Mouse (Mus musculus) midbrain, embryonic 16.5 days (tissue): ENCODE data around the gene Olfr58. TPM values are rescaled to one million over a fixed set of nuclear protein-coding genes. Genes with fewer than 3 reads are reported as not detected.
"Not testable (repeated sequence)": the region's sequence is repeated elsewhere in the genome, so short reads cannot be mapped to it uniquely, and the experiment has no call there.

Experiments used
- ATAC-seq: fragments of 200-750 bp; cut with Nextera tagmentation; 2 replicates; pipeline ENCODE4 v1.8.0; 2017; ENCODE audit warnings: moderate TSS enrichment
- H3K27ac ChIP-seq: fragments of 300-500 bp; sonication (generic); 2 replicates; pipeline ENCODE4 v1.5.1; 2014; ENCODE audit warnings: mild to moderate bottlenecking, low read length, mixed read lengths
- H3K27me3 ChIP-seq: fragments of 300-500 bp; sonication (generic); 2 replicates; pipeline ENCODE4 v1.6.1; 2014; ENCODE audit warnings: low read depth, low read length, mixed read lengths; ENCODE audit not compliant: control insufficient read depth, insufficient read depth
- H3K36me3 ChIP-seq: fragments of 300-500 bp; sonication (generic); 2 replicates; pipeline ENCODE4 v1.6.1; 2014; ENCODE audit warnings: mild to moderate bottlenecking, low read length, moderate library complexity, mixed read lengths; ENCODE audit not compliant: control insufficient read depth, insufficient read depth
- H3K4me1 ChIP-seq: fragments of 300-500 bp; sonication (generic); 2 replicates; pipeline ENCODE4 v1.6.1; 2014; ENCODE audit warnings: mild to moderate bottlenecking, low read length, mixed read lengths; ENCODE audit not compliant: control insufficient read depth, insufficient read depth
- H3K4me2 ChIP-seq: fragments of 300-500 bp; sonication (generic); 2 replicates; pipeline ENCODE4 v1.6.1; 2014; ENCODE audit warnings: mild to moderate bottlenecking, low read length, mixed read lengths
- H3K4me3 ChIP-seq: fragments of 300-500 bp; sonication (generic); 2 replicates; pipeline ENCODE4 v1.5.1; 2014; ENCODE audit warnings: low read depth, mild to moderate bottlenecking, low read length, moderate library complexity, mixed read lengths
- H3K9ac ChIP-seq: fragments of 300-500 bp; sonication (generic); 2 replicates; pipeline ENCODE4 v1.6.1; 2014; ENCODE audit warnings: low read depth, low read length, mixed read lengths
- H3K9me3 ChIP-seq: fragments of 300-500 bp; sonication (generic); replicated peaks from 2 replicates; pipeline ENCODE4 v1.6.1; 2014; ENCODE audit warnings: mild to moderate bottlenecking, low read length, mixed read lengths; ENCODE audit not compliant: control insufficient read depth, poor library complexity, severe bottlenecking
- WGBS: fragments of 180-500 bp; shearing (Covaris S2); extraction: QIAGEN DNeasy Blood & Tissue Kit; methylation state at CpG from one replicate; pipeline ENCODE4 v1.1.7; 2014; 5-methylcytosine and 5-hydroxymethylcytosine counted together
- polyA plus RNA-seq: library from polyadenylated mRNA; unstranded; fragments of >200 nt; fragmentation: Nextera tagmentation; extraction: Ambion mirVana; gene quantifications from 2 replicates; pipeline ENCODE4 v1.2.1, GENCODE M21; 2015

Gene Olfr58
- not detected in 2 replicates for polyA plus RNA-seq

DNA sequence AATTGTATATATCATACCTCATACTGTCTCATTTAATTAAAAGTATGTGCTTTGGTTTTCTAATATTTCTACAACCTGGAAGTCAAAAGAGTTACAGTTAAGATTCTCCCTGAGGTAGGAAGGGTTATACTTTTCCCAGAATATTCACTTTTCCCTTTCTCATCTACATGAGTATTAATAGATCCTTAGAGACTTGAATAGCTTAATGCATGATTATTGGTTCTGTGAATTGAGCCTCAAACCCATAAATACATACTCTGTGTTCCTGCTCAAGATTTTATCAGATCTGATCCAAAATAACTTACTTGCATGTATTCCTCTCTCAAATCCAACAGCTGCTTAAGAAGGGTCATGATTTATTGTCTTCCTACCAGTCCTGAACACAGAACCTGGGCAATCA lies at the start of gene Olfr58:
Olfr58 (plus strand) TSS at position 301 of the 400 bp plus-strand sequence.
- Histone ChIP-seq H3K4me3 (no peak within 1 kb of the TSS), H3K4me2 (no peak within 1 kb of the TSS), H3K4me1 (no peaks in the 10 kb centered on the region), H3K27ac (no peak within 1 kb of the TSS), H3K9me3 (peaks cover 5% of the 10 kb centered on the region; the same call in 1 of the 2 replicates), H3K36me3 (no peaks in the 10 kb centered on the region), H3K27me3 (no peaks in the 10 kb centered on the region), H3K9ac (no peak within 1 kb of the TSS)
- ATAC-seq: no peak

DNA sequence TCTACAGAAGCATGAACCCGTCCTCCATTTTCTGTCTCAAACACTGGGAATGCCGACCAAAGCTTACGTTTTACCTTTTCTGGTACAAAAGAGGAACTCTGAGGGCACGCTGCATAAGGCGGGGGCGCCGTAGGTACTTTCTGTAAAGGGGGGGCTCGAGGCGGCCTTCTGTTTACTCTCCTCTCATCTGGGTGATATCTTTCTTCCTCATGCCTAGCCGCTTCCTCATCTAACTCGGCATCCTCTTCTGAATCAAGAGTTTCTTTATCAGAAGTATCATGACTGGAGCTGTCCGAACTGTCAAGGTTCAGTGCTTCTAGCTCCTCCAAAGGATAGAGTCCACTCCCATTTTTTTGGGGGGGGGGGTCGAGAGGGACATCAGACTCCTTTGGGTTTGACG lies 10.9 kb upstream of the Olfr58 start:
- ATAC-seq: no peak

DNA sequence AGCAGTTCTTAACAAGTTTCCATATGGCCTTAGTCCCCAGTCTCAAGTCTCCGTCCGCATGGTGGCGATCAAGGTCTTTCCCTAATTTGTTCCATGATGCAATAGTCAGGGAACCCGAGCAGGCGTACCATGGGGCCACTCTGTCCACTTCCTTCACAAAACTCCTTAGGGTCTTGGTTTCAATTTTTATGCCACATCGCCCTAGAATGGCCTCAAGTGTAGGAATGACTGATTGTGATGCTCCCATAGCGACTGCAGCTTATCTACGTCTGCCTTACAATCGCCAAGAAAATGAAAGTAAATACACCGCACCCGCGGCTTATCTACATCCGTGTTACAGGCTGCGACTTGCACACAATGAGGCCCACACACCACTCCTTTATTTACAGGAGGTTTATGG lies 10.4 kb upstream of the Olfr58 start:
- Histone ChIP-seq H3K4me2 (no peak overlapping the region), H3K36me3 (no peaks in the 10 kb centered on the region), H3K27me3 (no peaks in the 10 kb centered on the region), H3K27ac (no peak overlapping the region), H3K4me3 (no peak overlapping the region), H3K9me3 (peaks cover 7% of the 10 kb centered on the region; the same call in 1 of the 2 replicates), H3K4me1 (no peaks in the 10 kb centered on the region), H3K9ac (no peak overlapping the region)
- ATAC-seq: no peak
- WGBS: 96% methylated on average over 14 of the region's 14 CpGs

More for the DNA sequence above, 10.9 kb upstream of the Olfr58 start:
- Histone ChIP-seq H3K36me3 (no peaks in the 10 kb centered on the region), H3K27ac (no peak overlapping the region), H3K4me2 (no peak overlapping the region), H3K9me3 (peaks cover 7% of the 10 kb centered on the region; the same call in 1 of the 2 replicates), H3K4me3 (no peak overlapping the region), H3K4me1 (no peaks in the 10 kb centered on the region), H3K27me3 (no peaks in the 10 kb centered on the region), H3K9ac (no peak overlapping the region)
- 86% methylated on average over 14 of the region's 14 CpGs for WGBS

DNA sequence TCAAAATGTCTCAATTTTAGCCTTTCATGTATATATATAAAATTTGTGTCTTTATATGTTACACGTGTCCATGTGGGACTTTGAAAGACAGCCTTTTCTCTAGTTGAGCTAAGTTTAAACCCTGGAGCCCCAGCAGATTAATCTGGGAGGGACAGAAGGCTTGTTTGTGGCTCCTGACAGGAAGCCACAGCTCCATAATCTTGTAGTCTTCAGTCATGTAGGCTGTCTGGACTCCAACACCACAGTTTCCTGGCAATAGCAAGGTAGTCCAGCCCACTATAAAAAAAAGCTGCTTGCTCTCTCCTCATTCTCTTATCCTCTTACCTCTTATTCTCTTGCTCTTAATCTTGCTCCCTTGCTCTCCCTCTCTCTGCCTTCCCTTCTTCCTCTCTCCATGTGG lies 22.9 kb downstream of the Olfr58 start:
- WGBS: 78% methylated on average over 1 of the region's 1 CpGs
- ATAC-seq: no peak
- Histone ChIP-seq H3K27me3 (no peaks in the 10 kb centered on the region), H3K36me3 (no peaks in the 10 kb centered on the region), H3K4me3 (no peak overlapping the region), H3K4me2 (no peak overlapping the region), H3K9ac (no peak overlapping the region), H3K9me3 (no peaks in the 10 kb centered on the region; the same call in 1 of the 2 replicates), H3K4me1 (no peaks in the 10 kb centered on the region), H3K27ac (no peak overlapping the region)

DNA sequence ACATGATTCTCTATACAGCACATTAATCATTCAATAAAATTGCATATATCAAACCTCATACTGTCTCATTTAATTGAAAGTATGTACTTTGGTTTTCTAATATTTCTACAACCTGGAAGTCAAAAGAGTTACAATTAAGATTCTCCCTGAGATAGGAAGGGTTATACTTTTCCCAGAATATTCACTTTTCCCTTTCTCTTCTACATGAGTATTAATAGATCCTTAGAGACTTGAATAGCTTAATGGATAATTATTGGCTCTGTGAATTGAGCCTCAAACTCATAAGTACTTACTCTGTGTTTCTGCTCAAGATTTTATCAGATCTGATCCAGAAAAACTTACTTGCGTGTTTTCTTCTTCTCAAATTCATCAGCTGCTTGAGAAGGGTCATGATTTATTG lies 24.5 kb downstream of the Olfr58 start, which contains the start of gene Olfr859:
Olfr859 (plus strand) TSS at position 301 of the 400 bp plus-strand sequence.
- H3K9me3 ChIP-seq, H3K36me3 ChIP-seq, H3K4me2 ChIP-seq, H3K4me1 ChIP-seq, H3K27me3 ChIP-seq, ATAC-seq, H3K27ac ChIP-seq, H3K9ac ChIP-seq, H3K4me3 ChIP-seq: not testable (repeated sequence)
- 58% methylated on average over 1 of the region's 1 CpGs for WGBS

Other genes starting within 250 kb of the Olfr58 start
- not detected in 2 replicates for gene Olfr853, start 239.2 kb upstream of the Olfr58 start, polyA plus RNA-seq
- not detected in 2 replicates for gene Olfr854, start 212.9 kb upstream of the Olfr58 start, polyA plus RNA-seq
- not detected in 2 replicates for gene Olfr855, start 197.7 kb upstream of the Olfr58 start, polyA plus RNA-seq
- gene Zfp317, start 158.2 kb upstream of the Olfr58 start, polyA plus RNA-seq: 38.1 and 43.9 TPM in 2 replicates
- not detected in 2 replicates for gene Olfr857, start 70.8 kb upstream of the Olfr58 start, polyA plus RNA-seq
- gene Olfr859, start 24.6 kb downstream of the Olfr58 start, polyA plus RNA-seq: not detected in 2 replicates
- gene Olfr860, start 69.5 kb downstream of the Olfr58 start, polyA plus RNA-seq: not detected in 2 replicates
- gene Olfr862, start 107.7 kb downstream of the Olfr58 start, polyA plus RNA-seq: not detected in 2 replicates
- gene Olfr77, start 136.6 kb downstream of the Olfr58 start, polyA plus RNA-seq: 0.07 and 0.13 TPM in 2 replicates
- not detected in 2 replicates for gene Olfr866, start 247.8 kb downstream of the Olfr58 start, polyA plus RNA-seq